Comparison of ENCODE assay signal across 27 mouse cellular contexts in the genomic region with DNA sequence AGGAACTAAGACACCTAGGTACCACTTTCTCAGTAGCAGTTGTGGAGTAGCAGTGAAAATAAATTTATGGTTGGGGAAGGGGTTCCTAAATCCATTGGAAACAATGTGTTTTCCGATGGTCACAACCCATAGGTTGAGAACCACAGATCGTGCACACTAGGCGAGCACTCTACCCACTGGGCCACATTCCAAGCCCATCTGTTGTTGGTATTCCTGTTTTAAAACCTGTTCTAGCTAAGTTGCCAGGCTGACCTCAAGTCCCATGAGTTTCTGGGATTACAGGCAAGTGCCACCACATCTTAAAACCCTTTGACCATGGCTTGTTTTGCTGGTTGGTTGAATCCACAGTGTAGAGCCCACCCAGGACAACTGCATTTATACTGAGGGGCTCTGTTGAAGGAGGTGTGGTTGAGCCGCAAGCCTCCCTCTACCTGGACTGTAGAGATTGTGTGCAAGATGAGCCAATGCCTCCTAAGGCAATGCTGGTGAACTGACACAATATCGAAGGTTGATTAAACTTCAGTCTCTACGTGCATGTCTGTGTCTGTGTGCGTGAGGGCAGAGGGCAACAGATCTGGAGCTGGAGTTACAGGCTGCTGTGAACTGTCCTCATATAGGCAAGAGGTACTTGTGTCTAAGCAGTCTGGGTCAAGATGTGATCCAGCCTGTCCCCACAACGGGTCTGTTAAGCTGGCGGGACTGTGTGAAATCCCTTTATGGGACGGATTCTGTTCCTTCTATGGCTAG. TPM values are rescaled to one million over a fixed set of nuclear protein-coding genes. Genes with fewer than 3 reads are reported as not detected.
A peak's percentile ranks its signal among the peaks of the same experiment; 100 is the strongest.
DNase-seq lines count a peak whose midpoint lies in the region; TF ChIP-seq lines count a peak whose summit lies in the region.
"Had no signal": no experiment of that assay in that cellular context is flagged by ENCODE, and none has a peak within 500 bp of the region (broad histone marks: within the 10 kb centered on the region; RNA-seq: fewer than 3 reads in every experiment).

No protein-coding gene starts in this region.

- no peaks in the 10 kb centered on the region for H3K36me3 ChIP-seq in liver, adult 2 months (ENCODE audit: control insufficient read depth, insufficient read depth, low read length)
- H3K36me3 ChIP-seq: G1E; hindbrain, embryonic 10.5 days; hindbrain, embryonic 15.5 days; kidney, embryonic 15.5 days; limb, embryonic 12.5 days; lung, embryonic 15.5 days; midbrain, embryonic 13.5 days; neural tube, embryonic 15.5 days had no signal

- TF ChIP-seq CTCF in liver, adult 2 months (IDR thresholded peaks at IDR 0.05; ENCODE audit: low read depth, low read length): no peak

- DNase-seq in liver, adult 2 months (ENCODE audit: extremely low read depth, low read depth, low spot score): peak; percentile 65
- DNase-seq in liver (no peak), adipocyte (ENCODE audit: low spot score) (peak; percentile 19)
- DNase-seq in cerebellum, adult 18-20 months: peak; percentile 78 to 83
- DNase-seq in cerebellum, postnatal 10 days: peak; percentile 72 to 77
- DNase-seq in natural killer cell, adult 2 months (ENCODE audit: low spot score in 2 of 2): no peak
- DNase-seq in spleen, adult 12 weeks (ENCODE audit: low spot score): no peak
- DNase-seq in embryo, embryonic 9.5 days (ENCODE audit: extremely low spot score): no peak
- DNase-seq: adrenal gland, postnatal 14 days; gastrocnemius, postnatal 10 days; heart, postnatal 14 days; kidney, adult 18-20 months; kidney, postnatal 25 days; right cerebral cortex, postnatal 25 days; spleen, adult 18-20 months had no signal

- no peaks in the 10 kb centered on the region for H3K27me3 ChIP-seq in liver, adult 2 months (ENCODE audit: control insufficient read depth, insufficient read depth, low read length)
- H3K27me3 ChIP-seq: forebrain, embryonic 13.5 days; hindbrain, embryonic 15.5 days; kidney, embryonic 15.5 days; limb, embryonic 12.5 days; lung, embryonic 15.5 days; midbrain, embryonic 13.5 days; neural tube, embryonic 15.5 days had no signal

- no peak overlapping the region for H3K9ac ChIP-seq in liver, adult 2 months (ENCODE audit: low read depth, low read length)
- H3K9ac ChIP-seq: forebrain, embryonic 13.5 days; hindbrain, embryonic 15.5 days; kidney, embryonic 15.5 days; limb, embryonic 12.5 days; liver, embryonic 14.5 days; lung, embryonic 15.5 days; midbrain, embryonic 13.5 days; neural tube, embryonic 15.5 days had no signal

- 0 out of 2 replicates have a peak overlapping the region, but pooled peaks have one; percentile 3 for H3K27ac ChIP-seq in liver, adult 2 months (replicated peaks; ENCODE audit: insufficient read depth, low read depth, low read length)
- H3K27ac ChIP-seq: forebrain, embryonic 13.5 days; hindbrain, embryonic 10.5 days; hindbrain, embryonic 15.5 days; kidney, embryonic 15.5 days; left cerebral cortex, adult 2 months; limb, embryonic 12.5 days; liver, embryonic 14.5 days; lung, embryonic 15.5 days; midbrain, embryonic 13.5 days; neural tube, embryonic 15.5 days had no signal

- 71% methylated on average over 10 of the region's 10 CpGs for WGBS in liver, adult 2 months

- H3K4me3 ChIP-seq in liver, adult 2 months (ENCODE audit: insufficient read depth, low read depth, low read length): no peak overlapping the region
- H3K4me3 ChIP-seq: forebrain, embryonic 13.5 days; hindbrain, embryonic 10.5 days; hindbrain, embryonic 15.5 days; kidney, embryonic 15.5 days; left cerebral cortex, adult 2 months; limb, embryonic 12.5 days; lung, embryonic 15.5 days; midbrain, embryonic 13.5 days; neural tube, embryonic 15.5 days had no signal

- H3K4me1 ChIP-seq in liver, adult 2 months (ENCODE audit: control insufficient read depth, insufficient read depth, low read length): peaks cover 3% of the 10 kb centered on the region; the same call in 1 of the 2 replicates
- H3K4me1 ChIP-seq: forebrain, embryonic 13.5 days; hindbrain, embryonic 15.5 days; midbrain, embryonic 13.5 days had no signal

- no peaks in the 10 kb centered on the region for H3K79me2 ChIP-seq in liver, adult 2 months (ENCODE audit: control insufficient read depth, insufficient read depth, low read length)

- TF ChIP-seq POLR2A in liver, adult 2 months (IDR thresholded peaks at IDR 0.05; ENCODE audit: extremely low read depth, insufficient read depth, low read length): no peak

RNA-seq across cellular contexts. Expression of a gene that starts 6.7 kb away (rescaled TPM):
- 55.8 and 83.0 TPM in 2 replicates for total RNA-seq in liver, adult 2 months (2014; rRNA removed)
- 41.9 and 79.0 TPM in 2 replicates for polyA plus RNA-seq in liver, adult 2 months (2012; rRNA removed)

RNA-seq across cellular contexts. Expression of a gene that starts 57.7 kb away (rescaled TPM):
- 0.18 and 0.94 TPM in 2 replicates for total RNA-seq in liver, adult 2 months (2014; rRNA removed)
- polyA plus RNA-seq in liver, adult 2 months (2012; rRNA removed): 0.35 and 0.41 TPM in 2 replicates
- total RNA-seq: G1E; megakaryocyte-erythroid progenitor cell, adult 5-6 weeks had no signal
- polyA plus RNA-seq: G1E had no signal

Comparison
In these comparisons a context has a peak if more than half of its experiments do, and no peak if none do; other contexts are left out.
1. DNase-seq: peak in liver, adult 2 months (single experiment), adipocyte (single experiment), cerebellum, adult 18-20 months (2 of 2) and cerebellum, postnatal 10 days (2 of 2); none in liver (single experiment), natural killer cell, adult 2 months (0 of 2), spleen, adult 12 weeks (single experiment) and embryo, embryonic 9.5 days (single experiment).